Mouse (Mus musculus) retina, embryonic 14.5 days (tissue): ENCODE results near the gene Tnc.
"Not testable (repeated sequence)": the region's sequence is repeated elsewhere in the genome, so short reads cannot be mapped to it uniquely, and the experiment has no call there.

Experiments
- DNase-seq: peaks from one replicate; pipeline ENCODE4 v3.0.0-alpha.2; 2015; ENCODE audit warnings: low spot score

Tnc gene

GRCm38 (mm10) chr4:63969891-63970290 lies 76.9 kb downstream of the Tnc start:
- DNase-seq: no peak

- no peak for DNase-seq
These were observed 83.4 kb downstream of the Tnc start for GRCm38 (mm10) chr4:63963410-63963809.

- no peak for DNase-seq
These were observed 84.9 kb downstream of the Tnc start for GRCm38 (mm10) chr4:63961858-63962468.

- no peak for DNase-seq
These were observed 88.2 kb downstream of the Tnc start for GRCm38 (mm10) chr4:63958601-63959000.

GRCm38 (mm10) chr4:63950054-63950453 lies 96.8 kb downstream of the Tnc start:
- DNase-seq: no peak

GRCm38 (mm10) chr4:63948688-63949073 lies 98.1 kb downstream of the Tnc start:
- DNase-seq: not testable (repeated sequence)

- DNase-seq: peak; percentile 84
These were observed 98.6 kb downstream of the Tnc start for GRCm38 (mm10) chr4:63948066-63948687.

GRCm38 (mm10) chr4:63943813-63944212 lies 103.0 kb downstream of the Tnc start:
- no peak for DNase-seq

- DNase-seq: no peak
These were observed 103.9 kb downstream of the Tnc start for GRCm38 (mm10) chr4:63942875-63943274.

GRCm38 (mm10) chr4:63941420-63941819 lies 105.4 kb downstream of the Tnc start:
- DNase-seq: no peak

- no peak for DNase-seq
These were observed 107.4 kb downstream of the Tnc start for GRCm38 (mm10) chr4:63939428-63939827.

GRCm38 (mm10) chr4:63935960-63936359 lies 110.9 kb downstream of the Tnc start:
- DNase-seq: no peak

- DNase-seq: no peak
These were observed 111.5 kb downstream of the Tnc start for GRCm38 (mm10) chr4:63935314-63935713.

- DNase-seq: no peak
These were observed 116.0 kb downstream of the Tnc start for GRCm38 (mm10) chr4:63930863-63931262.

- DNase-seq: no peak
These were observed 117.3 kb downstream of the Tnc start for GRCm38 (mm10) chr4:63929490-63929889.

GRCm38 (mm10) chr4:63928192-63928591 lies 118.6 kb downstream of the Tnc start:
- DNase-seq: no peak

GRCm38 (mm10) chr4:63917181-63917580 lies 129.6 kb downstream of the Tnc start:
- DNase-seq: no peak

GRCm38 (mm10) chr4:63916753-63917152 lies 130.1 kb downstream of the Tnc start:
- DNase-seq: no peak

- DNase-seq: no peak
These were observed 130.5 kb downstream of the Tnc start for GRCm38 (mm10) chr4:63916288-63916687.
